Mouse (Mus musculus) E14TG2a.4 (cell line): ENCODE results near the gene Psmd8.

Experiments used
- CTCF ChIP-seq: conservative IDR thresholded peaks from 2 replicates; pipeline ENCODE4 v1.5.1; 2014; ENCODE audit warnings: low read length
- NANOG ChIP-seq: IDR thresholded peaks from 2 replicates; pipeline ENCODE4 v1.6.1; 2014; ENCODE audit warnings: borderline replicate concordance, low read length, mixed read lengths
- POU5F1 ChIP-seq: IDR thresholded peaks from 2 replicates; pipeline ENCODE4 v1.6.1; 2014; ENCODE audit warnings: low read length, borderline replicate concordance

- TF ChIP-seq CTCF (no peak), POU5F1 (no peak), NANOG (no peak)
Observed at GRCm38 (mm10) chr7:29158264-29158663, 22.2 kb downstream of the Psmd8 start.
